21 mouse cellular contexts compared by ENCODE assay signal in genomic region chr12:39526535-39527215, GRCm38 (mm10).
DNase-seq lines count a peak whose midpoint lies in the region; ATAC-seq and TF ChIP-seq lines count a peak whose summit lies in the region.
"Had no signal": no experiment of that assay in that cellular context is flagged by ENCODE, and none has a peak within 500 bp of the region (broad histone marks: within the 10 kb centered on the region; RNA-seq: fewer than 3 reads in every experiment).

No protein-coding gene starts in this region.

- no peak for DNase-seq in forebrain, embryonic 11.5 days (ENCODE audit: low spot score)
- DNase-seq in forebrain, postnatal 0 days = no peak
- DNase-seq in brain, embryonic 14.5 days (ENCODE audit: low read depth) = peak; percentile 71
- DNase-seq in midbrain, embryonic 14.5 days = peak; percentile 39
- DNase-seq in hindbrain, postnatal 0 days (ENCODE audit: low spot score) = no peak
- DNase-seq: adrenal gland, postnatal 14 days; B cell, adult 2 months; cerebellum, adult 2 months; cerebellum, postnatal 10 days; gastrocnemius, adult 2 months; gastrocnemius, postnatal 25 days; heart, postnatal 14 days had no signal

- no peaks in the 10 kb centered on the region for H3K9me3 ChIP-seq in forebrain, embryonic 11.5 days (ENCODE audit: control insufficient read depth, low read length)
- no peaks in the 10 kb centered on the region for H3K9me3 ChIP-seq in forebrain, postnatal 0 days (ENCODE audit: low read length)
- no peaks in the 10 kb centered on the region for H3K9me3 ChIP-seq in forebrain, embryonic 16.5 days (ENCODE audit: control insufficient read depth, low read length)
- H3K9me3 ChIP-seq in midbrain, embryonic 14.5 days (ENCODE audit: control insufficient read depth, low read length) = no peaks in the 10 kb centered on the region
- no peaks in the 10 kb centered on the region for H3K9me3 ChIP-seq in liver, embryonic 12.5 days (replicated peaks)
- no peaks in the 10 kb centered on the region for H3K9me3 ChIP-seq in hindbrain, postnatal 0 days (ENCODE audit: low read length)
- H3K9me3 ChIP-seq in heart, embryonic 12.5 days (replicated peaks) = no peaks in the 10 kb centered on the region
- H3K9me3 ChIP-seq: embryonic facial prominence, embryonic 10.5 days; heart, embryonic 15.5 days; hindbrain, embryonic 13.5 days had no signal

- H3K27me3 ChIP-seq in forebrain, embryonic 11.5 days (ENCODE audit: control insufficient read depth, insufficient read depth, low read length) = no peaks in the 10 kb centered on the region
- no peaks in the 10 kb centered on the region for H3K27me3 ChIP-seq in forebrain, postnatal 0 days (ENCODE audit: insufficient read depth, low read length)
- no peaks in the 10 kb centered on the region for H3K27me3 ChIP-seq in forebrain, embryonic 16.5 days (replicated peaks; ENCODE audit: control insufficient read depth, insufficient read depth, low read length)
- H3K27me3 ChIP-seq in midbrain, embryonic 14.5 days (ENCODE audit: control insufficient read depth, insufficient read depth, low read length) = no peaks in the 10 kb centered on the region
- no peaks in the 10 kb centered on the region for H3K27me3 ChIP-seq in liver, embryonic 12.5 days (replicated peaks)
- no peaks in the 10 kb centered on the region for H3K27me3 ChIP-seq in hindbrain, postnatal 0 days (ENCODE audit: insufficient read depth, low read length)
- H3K27me3 ChIP-seq in heart, embryonic 12.5 days (replicated peaks) = no peaks in the 10 kb centered on the region
- H3K27me3 ChIP-seq: heart, embryonic 15.5 days; hindbrain, embryonic 13.5 days had no signal

- H3K36me3 ChIP-seq in forebrain, embryonic 11.5 days (ENCODE audit: control insufficient read depth, insufficient read depth, low read length) = no peaks in the 10 kb centered on the region
- no peaks in the 10 kb centered on the region for H3K36me3 ChIP-seq in forebrain, postnatal 0 days (ENCODE audit: insufficient read depth)
- H3K36me3 ChIP-seq in forebrain, embryonic 16.5 days (ENCODE audit: control insufficient read depth, insufficient read depth) = no peaks in the 10 kb centered on the region
- no peaks in the 10 kb centered on the region for H3K36me3 ChIP-seq in midbrain, embryonic 14.5 days (ENCODE audit: control insufficient read depth, insufficient read depth, low read length)
- H3K36me3 ChIP-seq in liver, embryonic 12.5 days = no peaks in the 10 kb centered on the region
- no peaks in the 10 kb centered on the region for H3K36me3 ChIP-seq in hindbrain, postnatal 0 days (ENCODE audit: insufficient read depth, low read length)
- H3K36me3 ChIP-seq in heart, embryonic 12.5 days = no peaks in the 10 kb centered on the region
- H3K36me3 ChIP-seq: embryonic facial prominence, embryonic 10.5 days; heart, embryonic 15.5 days; hindbrain, embryonic 13.5 days had no signal

- ATAC-seq in forebrain, embryonic 11.5 days (replicated peaks; ENCODE audit: low FRiP score) = peak; percentile 71
- ATAC-seq in forebrain, postnatal 0 days = no peak
- ATAC-seq in forebrain, embryonic 16.5 days = 0 out of 2 replicates have a peak, but pooled peaks have one; percentile 45
- ATAC-seq in midbrain, embryonic 14.5 days (ENCODE audit: low FRiP score, low TSS enrichment) = peak; percentile 76; the same call in 1 of the 2 replicates
- ATAC-seq in liver, embryonic 12.5 days = no peak
- no peak for ATAC-seq in hindbrain, postnatal 0 days
- ATAC-seq in heart, embryonic 12.5 days (ENCODE audit: insufficient number of reproducible peaks, low FRiP score) = no peak
- ATAC-seq: activated CD4-positive, CD25-positive, alpha-beta regulatory T cell, adult 4 months; CD4-positive, CD25-positive, alpha-beta regulatory T cell, adult 4 months; intestine, embryonic 16.5 days had no signal

- no peak for TF ChIP-seq POLR2A in brain, embryonic 14.5 days (IDR thresholded peaks at IDR 0.05; ENCODE audit: borderline replicate concordance, extremely low read depth, insufficient read depth, insufficient read length, poor library complexity, severe bottlenecking)

- TF ChIP-seq CTCF in forebrain, postnatal 0 days (IDR thresholded peaks at IDR 0.05; ENCODE audit: low read depth) = no peak
- TF ChIP-seq CTCF in brain, embryonic 14.5 days (IDR thresholded peaks at IDR 0.05; ENCODE audit: borderline replicate concordance, extremely low read depth, insufficient read depth, insufficient read length) = no peak
- TF ChIP-seq CTCF in hindbrain, postnatal 0 days (IDR thresholded peaks at IDR 0.05; ENCODE audit: low read depth) = no peak

- 47% methylated on average over 6 of the region's 6 CpGs for WGBS in forebrain, embryonic 11.5 days
- WGBS in forebrain, postnatal 0 days = 24% methylated on average over 6 of the region's 6 CpGs
- 24% methylated on average over 6 of the region's 6 CpGs for WGBS in forebrain, embryonic 16.5 days
- WGBS in midbrain, embryonic 14.5 days = 29% methylated on average over 6 of the region's 6 CpGs
- WGBS in liver, embryonic 12.5 days (ENCODE audit: insufficient replicate concordance) = 45% methylated on average over 6 of the region's 6 CpGs
- 66% methylated on average over 6 of the region's 6 CpGs for WGBS in hindbrain, postnatal 0 days
- WGBS in heart, embryonic 12.5 days = 66% methylated on average over 6 of the region's 6 CpGs

- H3K9ac ChIP-seq in forebrain, embryonic 11.5 days (ENCODE audit: low read length) = no peak overlapping the region
- H3K9ac ChIP-seq in forebrain, postnatal 0 days = no peak overlapping the region
- no peak overlapping the region for H3K9ac ChIP-seq in forebrain, embryonic 16.5 days (replicated peaks; ENCODE audit: low read depth, low read length)
- no peak overlapping the region for H3K9ac ChIP-seq in midbrain, embryonic 14.5 days (replicated peaks; ENCODE audit: low read length)
- no peak overlapping the region for H3K9ac ChIP-seq in liver, embryonic 12.5 days
- no peak overlapping the region for H3K9ac ChIP-seq in hindbrain, postnatal 0 days (replicated peaks; ENCODE audit: low read length)
- H3K9ac ChIP-seq in heart, embryonic 12.5 days = no peak overlapping the region
- H3K9ac ChIP-seq: heart, embryonic 15.5 days; hindbrain, embryonic 13.5 days had no signal

- no peaks in the 10 kb centered on the region for H3K4me1 ChIP-seq in forebrain, embryonic 11.5 days (replicated peaks; ENCODE audit: control insufficient read depth, insufficient read depth, low read length)
- no peaks in the 10 kb centered on the region for H3K4me1 ChIP-seq in forebrain, postnatal 0 days (ENCODE audit: insufficient read depth)
- H3K4me1 ChIP-seq in forebrain, embryonic 16.5 days (replicated peaks; ENCODE audit: control insufficient read depth, insufficient read depth, low read length) = no peaks in the 10 kb centered on the region
- H3K4me1 ChIP-seq in midbrain, embryonic 14.5 days (ENCODE audit: control insufficient read depth, insufficient read depth, low read length) = no peaks in the 10 kb centered on the region
- no peaks in the 10 kb centered on the region for H3K4me1 ChIP-seq in liver, embryonic 12.5 days
- no peaks in the 10 kb centered on the region for H3K4me1 ChIP-seq in hindbrain, postnatal 0 days (ENCODE audit: insufficient read depth, low read length)
- H3K4me1 ChIP-seq in heart, embryonic 12.5 days (replicated peaks) = no peaks in the 10 kb centered on the region
- H3K4me1 ChIP-seq: embryonic facial prominence, embryonic 10.5 days; heart, embryonic 15.5 days; hindbrain, embryonic 13.5 days had no signal

- H3K27ac ChIP-seq in forebrain, embryonic 11.5 days (ENCODE audit: low read depth, low read length) = peak overlapping the region; percentile 46; the same call in 1 of the 2 replicates
- H3K27ac ChIP-seq in forebrain, postnatal 0 days (ENCODE audit: low read depth, low read length) = no peak overlapping the region
- no peak overlapping the region for H3K27ac ChIP-seq in forebrain, embryonic 16.5 days (ENCODE audit: low read length)
- H3K27ac ChIP-seq in midbrain, embryonic 14.5 days (replicated peaks; ENCODE audit: low read depth, low read length) = no peak overlapping the region; the same call in 1 of the 2 replicates
- no peak overlapping the region for H3K27ac ChIP-seq in liver, embryonic 12.5 days
- H3K27ac ChIP-seq in hindbrain, postnatal 0 days = no peak overlapping the region
- H3K27ac ChIP-seq in heart, embryonic 12.5 days (ENCODE audit: poor library complexity, severe bottlenecking) = no peak overlapping the region
- H3K27ac ChIP-seq: embryonic facial prominence, embryonic 10.5 days; gastrocnemius, adult 2 months; heart, embryonic 15.5 days; hindbrain, embryonic 13.5 days had no signal

- H3K4me2 ChIP-seq in forebrain, embryonic 11.5 days (ENCODE audit: low read depth, low read length, severe bottlenecking) = no peak overlapping the region
- H3K4me2 ChIP-seq in forebrain, postnatal 0 days (ENCODE audit: low read depth) = no peak overlapping the region
- H3K4me2 ChIP-seq in forebrain, embryonic 16.5 days (ENCODE audit: low read length) = no peak overlapping the region
- H3K4me2 ChIP-seq in midbrain, embryonic 14.5 days (ENCODE audit: low read length) = no peak overlapping the region
- H3K4me2 ChIP-seq in liver, embryonic 12.5 days = no peak overlapping the region
- no peak overlapping the region for H3K4me2 ChIP-seq in hindbrain, postnatal 0 days (ENCODE audit: low read depth, low read length)
- H3K4me2 ChIP-seq in heart, embryonic 12.5 days = no peak overlapping the region
- H3K4me2 ChIP-seq: heart, embryonic 15.5 days; hindbrain, embryonic 13.5 days had no signal

- no peak overlapping the region for H3K4me3 ChIP-seq in forebrain, embryonic 11.5 days (ENCODE audit: low read depth, low read length)
- H3K4me3 ChIP-seq in forebrain, postnatal 0 days (ENCODE audit: low read depth, low read length) = no peak overlapping the region
- H3K4me3 ChIP-seq in forebrain, embryonic 16.5 days (replicated peaks; ENCODE audit: low read length) = no peak overlapping the region
- no peak overlapping the region for H3K4me3 ChIP-seq in midbrain, embryonic 14.5 days (replicated peaks; ENCODE audit: low read depth, low read length)
- H3K4me3 ChIP-seq in liver, embryonic 12.5 days = no peak overlapping the region
- no peak overlapping the region for H3K4me3 ChIP-seq in hindbrain, postnatal 0 days (ENCODE audit: low read length)
- no peak overlapping the region for H3K4me3 ChIP-seq in heart, embryonic 12.5 days
- H3K4me3 ChIP-seq: embryonic facial prominence, embryonic 10.5 days; gastrocnemius, adult 2 months; heart, embryonic 15.5 days; hindbrain, embryonic 13.5 days had no signal

Comparison
In these comparisons a context has a peak if more than half of its experiments do, and no peak if none do; other contexts are left out.
1. ATAC-seq: peak in forebrain, embryonic 11.5 days (single experiment), forebrain, embryonic 16.5 days (single experiment) and midbrain, embryonic 14.5 days (single experiment); none in forebrain, postnatal 0 days (single experiment), liver, embryonic 12.5 days (single experiment), hindbrain, postnatal 0 days (single experiment) and heart, embryonic 12.5 days (single experiment).
2. DNase-seq: peak in brain, embryonic 14.5 days (single experiment) and midbrain, embryonic 14.5 days (single experiment); none in forebrain, embryonic 11.5 days (single experiment), forebrain, postnatal 0 days (single experiment) and hindbrain, postnatal 0 days (single experiment).